Mouse (Mus musculus) heart, postnatal 0 days (tissue): ENCODE measurements at regions not wholly inside any gene's neighbourhood (a gene's known extent, or its start where the extent isn't known, plus 50 kb on each side); places are given as distances from the start of the nearest gene placed in this dataset.

ENCODE experiments used
- ATAC-seq: fragments of 200-750 bp; cut with Nextera tagmentation; 2 replicates; pipeline ENCODE4 v1.8.0; 2017; ENCODE audit warnings: low read depth, moderate number of reproducible peaks, moderate library complexity; ENCODE audit not compliant: insufficient read depth
- DNase-seq: peaks from one replicate; pipeline ENCODE4 v3.0.0-alpha.2; 2016; ENCODE audit warnings: low spot score
- H3K27ac ChIP-seq: fragments of 300-500 bp; sonication (generic); 2 replicates; pipeline ENCODE4 v1.5.1; 2014; ENCODE audit warnings: low read depth, mild to moderate bottlenecking
- H3K27me3 ChIP-seq: fragments of 300-500 bp; sonication (generic); 2 replicates; pipeline ENCODE4 v1.6.1; 2014; ENCODE audit warnings: low read length, mixed read lengths; ENCODE audit not compliant: control insufficient read depth, insufficient read depth
- H3K36me3 ChIP-seq: fragments of 300-500 bp; sonication (generic); replicated peaks from 2 replicates; pipeline ENCODE4 v1.6.1; 2014; ENCODE audit warnings: low read length, mixed read lengths; ENCODE audit not compliant: control insufficient read depth, insufficient read depth
- H3K4me1 ChIP-seq: fragments of 300-500 bp; sonication (generic); 2 replicates; pipeline ENCODE4 v1.6.1; 2014; ENCODE audit warnings: antibody characterized with exemption; ENCODE audit not compliant: control insufficient read depth, insufficient read depth
- H3K4me2 ChIP-seq: fragments of 300-500 bp; sonication (generic); 2 replicates; pipeline ENCODE4 v1.6.1; 2014; ENCODE audit warnings: low read depth, mild to moderate bottlenecking, low read length, moderate library complexity
- H3K4me3 ChIP-seq: fragments of 300-500 bp; sonication (generic); 2 replicates; pipeline ENCODE4 v1.5.1; 2014; ENCODE audit warnings: low read depth, low read length
- H3K9ac ChIP-seq: fragments of 300-500 bp; sonication (generic); replicated peaks from 2 replicates; pipeline ENCODE4 v1.6.1; 2014; ENCODE audit warnings: low read depth, low read length, mixed read lengths
- H3K9me3 ChIP-seq: fragments of 300-500 bp; sonication (generic); replicated peaks from 2 replicates; pipeline ENCODE4 v1.6.1; 2016; ENCODE audit warnings: low read length; ENCODE audit not compliant: control insufficient read depth
- CTCF ChIP-seq: IDR thresholded peaks from 2 replicates; pipeline ENCODE4 v1.5.1; 2016; ENCODE audit warnings: antibody characterized with exemption, control low read depth, low read depth
- EP300 ChIP-seq: IDR thresholded peaks from 2 replicates; pipeline ENCODE4 v1.6.1; 2016; ENCODE audit warnings: antibody characterized with exemption, low read depth
- WGBS: fragments of 180-500 bp; shearing (Covaris S2); extraction: QIAGEN DNeasy Blood & Tissue Kit; methylation state at CpG from one replicate; pipeline ENCODE4 v1.1.7; 2014; 5-methylcytosine and 5-hydroxymethylcytosine counted together

DNA sequence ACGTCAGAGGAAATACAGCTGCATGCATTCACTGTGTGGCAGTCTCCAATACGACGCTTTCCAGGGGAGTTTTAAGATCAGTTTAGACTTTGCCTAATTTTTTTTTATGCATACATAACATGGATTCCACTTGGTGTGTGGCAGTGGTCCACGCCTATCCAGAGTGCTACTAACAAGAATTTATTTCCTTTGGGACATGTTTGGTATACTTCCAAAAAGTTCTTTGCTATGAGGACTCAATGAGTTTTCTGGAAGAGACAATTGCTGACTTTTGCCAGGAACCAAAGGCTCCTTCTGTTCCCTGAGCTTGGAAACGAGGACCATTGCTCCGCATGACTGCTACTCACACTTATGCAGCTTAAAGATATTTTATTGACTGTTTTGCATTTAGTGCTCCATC is 59.2 kb downstream of the Marcks start:
- H3K27ac ChIP-seq = peak overlapping the region; percentile 63
- TF ChIP-seq EP300 = no peak
- no peak for TF ChIP-seq CTCF
- no peak for DNase-seq

DNA sequence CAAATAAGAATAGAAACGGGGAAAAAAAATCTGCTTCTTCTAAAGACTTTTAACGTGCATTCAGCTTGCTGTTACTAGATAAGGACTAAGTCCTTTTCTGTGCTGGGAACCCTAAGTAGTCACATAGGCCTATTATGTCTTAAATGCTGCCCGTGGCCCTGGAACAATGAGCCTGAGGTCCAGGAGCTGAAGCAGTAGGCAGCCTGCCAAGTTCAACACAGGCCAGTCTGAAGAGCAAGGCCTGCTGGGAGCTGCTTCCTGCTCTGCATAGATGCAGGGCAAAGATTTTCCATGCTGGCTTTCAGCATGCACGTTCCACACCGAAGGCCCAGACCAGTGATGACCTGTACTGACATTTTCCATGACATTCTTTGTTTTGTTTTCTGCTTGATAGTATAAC is 60.3 kb downstream of the Marcks start:
- DNase-seq (peak; percentile 91), ATAC-seq (peak; percentile 95)
- H3K9ac ChIP-seq = no peak overlapping the region
- H3K9me3 ChIP-seq = no peaks in the 10 kb centered on the region
- H3K4me1 ChIP-seq = peaks cover 12% of the 10 kb centered on the region
- H3K36me3 ChIP-seq = no peaks in the 10 kb centered on the region
- 7% methylated on average over 5 of the region's 5 CpGs for WGBS
- H3K4me2 ChIP-seq = no peak overlapping the region
- peak overlapping the region; percentile 63 for H3K27ac ChIP-seq
- no peak overlapping the region for H3K4me3 ChIP-seq
- H3K27me3 ChIP-seq = no peaks in the 10 kb centered on the region
- TF ChIP-seq CTCF = no peak
- peak; percentile 80 for TF ChIP-seq EP300

More for the DNA sequence above, 59.2 kb downstream of the Marcks start:
- H3K27me3 ChIP-seq = no peaks in the 10 kb centered on the region
- H3K4me3 ChIP-seq = no peak overlapping the region
- 62% methylated on average over 6 of the region's 6 CpGs for WGBS
- H3K4me1 ChIP-seq = peaks cover 12% of the 10 kb centered on the region
- H3K36me3 ChIP-seq = no peaks in the 10 kb centered on the region
- ATAC-seq = no peak
- no peak overlapping the region for H3K4me2 ChIP-seq
- no peaks in the 10 kb centered on the region for H3K9me3 ChIP-seq
- no peak overlapping the region for H3K9ac ChIP-seq

DNA sequence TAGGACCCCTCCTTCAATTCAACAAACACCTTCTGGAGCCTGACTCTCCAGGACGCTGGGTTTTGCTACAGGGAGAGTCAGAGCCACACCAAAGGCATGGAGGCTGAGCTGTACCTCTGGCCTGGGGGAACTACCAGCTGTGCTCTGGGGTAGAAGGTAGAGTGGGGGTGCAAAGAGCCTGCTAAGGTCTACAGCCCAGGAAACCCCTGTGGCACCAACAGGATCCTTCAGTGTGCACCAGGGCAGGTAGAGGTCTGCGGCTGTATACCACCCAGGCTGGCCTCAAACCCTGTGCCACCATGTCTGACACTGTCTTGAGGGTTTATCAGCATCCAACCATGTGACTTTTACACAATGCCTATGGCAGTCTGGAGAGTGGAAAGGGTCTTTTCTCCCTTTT is 61.0 kb downstream of the Marcks start:
- TF ChIP-seq EP300 (no peak), CTCF (no peak)
- no peak for ATAC-seq
- WGBS = 82% methylated on average over 2 of the region's 2 CpGs

DNA sequence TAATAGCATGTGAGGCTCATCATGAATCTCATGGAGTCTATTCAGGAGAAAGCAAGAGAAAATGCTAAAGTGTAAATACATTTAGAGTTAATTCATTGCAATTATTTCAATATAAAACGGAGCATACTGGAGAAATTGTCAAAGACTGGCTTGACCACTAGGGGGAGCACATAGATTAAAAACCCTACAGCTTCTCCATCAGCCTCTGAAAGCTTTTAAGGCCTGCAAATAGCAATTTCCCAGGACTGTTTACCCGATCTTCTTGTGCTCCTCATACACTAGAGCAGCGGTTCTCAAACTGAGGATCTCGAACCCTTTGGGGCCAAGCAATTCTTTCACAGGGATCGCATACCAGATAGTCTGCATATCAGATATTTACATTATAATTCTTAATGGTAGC is 65.9 kb downstream of the Marcks start:
- Histone ChIP-seq H3K4me2 (no peak overlapping the region), H3K4me1 (peaks cover under 1% of the 10 kb centered on the region; the same call in 1 of the 2 replicates), H3K4me3 (no peak overlapping the region), H3K36me3 (no peaks in the 10 kb centered on the region), H3K27me3 (no peaks in the 10 kb centered on the region), H3K9me3 (no peaks in the 10 kb centered on the region), H3K9ac (no peak overlapping the region), H3K27ac (no peak overlapping the region)
- ATAC-seq (no peak), DNase-seq (peak; percentile 82)
- TF ChIP-seq EP300 = no peak
- peak; percentile 81 for TF ChIP-seq CTCF
- WGBS = 9% methylated on average over 5 of the region's 5 CpGs

More for the DNA sequence above, 61.0 kb downstream of the Marcks start:
- Histone ChIP-seq H3K9me3 (no peaks in the 10 kb centered on the region), H3K27me3 (no peaks in the 10 kb centered on the region), H3K36me3 (no peaks in the 10 kb centered on the region), H3K27ac (peak overlapping the region; percentile 63), H3K4me2 (no peak overlapping the region), H3K9ac (no peak overlapping the region), H3K4me3 (no peak overlapping the region), H3K4me1 (peaks cover 12% of the 10 kb centered on the region)
- DNase-seq = no peak

DNA sequence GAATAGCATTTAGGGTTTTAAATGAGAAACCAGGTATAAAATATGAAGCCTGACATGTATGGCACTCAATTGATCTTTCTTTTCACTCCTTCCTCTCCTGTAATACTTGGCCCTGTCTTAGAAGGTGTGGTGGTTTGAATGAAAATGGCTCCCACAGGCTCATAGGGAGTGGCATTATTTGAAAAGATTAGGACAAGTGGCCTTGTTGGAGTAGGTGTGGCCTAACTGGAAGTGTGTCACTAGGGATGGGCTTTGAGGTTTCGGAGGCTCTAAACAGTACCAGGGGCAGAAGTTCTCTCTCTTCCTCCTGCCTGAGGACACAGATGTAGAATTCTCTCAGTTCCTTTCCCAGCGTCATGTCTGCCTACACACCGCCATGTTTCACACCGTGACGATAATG is 66.7 kb downstream of the Marcks start:
- Histone ChIP-seq H3K27me3 (no peaks in the 10 kb centered on the region), H3K4me3 (no peak overlapping the region), H3K36me3 (no peaks in the 10 kb centered on the region), H3K27ac (no peak overlapping the region), H3K4me1 (no peaks in the 10 kb centered on the region), H3K9me3 (no peaks in the 10 kb centered on the region), H3K4me2 (no peak overlapping the region), H3K9ac (no peak overlapping the region)
- no peak for DNase-seq
- WGBS = 94% methylated on average over 5 of the region's 5 CpGs
- no peak for ATAC-seq
- TF ChIP-seq CTCF (no peak), EP300 (no peak)

DNA sequence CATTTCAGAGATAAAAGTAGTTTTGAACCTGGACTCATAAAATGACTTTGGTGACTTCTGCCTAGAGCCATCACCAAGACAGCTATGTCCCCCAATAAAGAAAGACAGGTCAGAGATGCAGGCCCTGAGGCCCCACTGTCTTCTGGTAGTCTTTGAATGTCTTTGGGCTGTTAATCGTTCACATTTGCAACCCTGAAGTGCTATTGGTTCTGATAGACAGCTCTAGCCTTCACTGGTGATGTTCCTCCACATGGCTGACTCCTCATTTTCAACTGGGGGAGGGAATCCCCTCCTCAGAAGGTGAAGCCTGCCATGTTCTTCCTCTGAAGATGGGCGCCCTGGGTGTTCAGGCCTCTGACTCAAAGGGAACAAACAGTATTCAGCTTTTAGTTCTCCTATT is 67.3 kb downstream of the Marcks start:
- Histone ChIP-seq H3K4me2 (no peak overlapping the region), H3K9ac (no peak overlapping the region), H3K27me3 (no peaks in the 10 kb centered on the region), H3K27ac (no peak overlapping the region), H3K9me3 (no peaks in the 10 kb centered on the region), H3K4me3 (no peak overlapping the region), H3K36me3 (no peaks in the 10 kb centered on the region), H3K4me1 (no peaks in the 10 kb centered on the region)
- DNase-seq (no peak), ATAC-seq (no peak)
- 72% methylated on average over 2 of the region's 2 CpGs for WGBS
- no peak for TF ChIP-seq EP300
- no peak for TF ChIP-seq CTCF
